Mouse (Mus musculus): ENCODE data around the gene Man1c1. TPM values are rescaled to one million over a fixed set of nuclear protein-coding genes. Genes with fewer than 3 reads are reported as not detected.

Gene Man1c1
- polyA plus RNA-seq, 1 experiment from 2014 or later, result 5.2 TPM

- H3K27me3 ChIP-seq (ENCODE audit: control insufficient read depth, insufficient read depth, low read length), result no peaks in the 10 kb centered on the region
- no peaks in the 10 kb centered on the region for H3K36me3 ChIP-seq (ENCODE audit: control insufficient read depth, insufficient read depth, low read length)
- no peak for ATAC-seq (replicated peaks; ENCODE audit: low FRiP score)
- no peak overlapping the region for H3K4me2 ChIP-seq (ENCODE audit: low read depth, low read length, severe bottlenecking)
- DNase-seq (ENCODE audit: low spot score), result no peak
- H3K4me1 ChIP-seq (replicated peaks; ENCODE audit: control insufficient read depth, insufficient read depth, low read length), result no peaks in the 10 kb centered on the region
- no peak overlapping the region for H3K4me3 ChIP-seq (ENCODE audit: low read depth, low read length)
- no peak overlapping the region for H3K27ac ChIP-seq (ENCODE audit: low read depth, low read length)
- no peaks in the 10 kb centered on the region for H3K9me3 ChIP-seq (ENCODE audit: control insufficient read depth, low read length)
- no peak overlapping the region for H3K9ac ChIP-seq (ENCODE audit: low read length)
- 91% methylated on average over 21 of the region's 21 CpGs for WGBS
Observed at GRCm38 (mm10) chr4:134645042-134645948, 58.8 kb downstream of the Man1c1 start.

DNA sequence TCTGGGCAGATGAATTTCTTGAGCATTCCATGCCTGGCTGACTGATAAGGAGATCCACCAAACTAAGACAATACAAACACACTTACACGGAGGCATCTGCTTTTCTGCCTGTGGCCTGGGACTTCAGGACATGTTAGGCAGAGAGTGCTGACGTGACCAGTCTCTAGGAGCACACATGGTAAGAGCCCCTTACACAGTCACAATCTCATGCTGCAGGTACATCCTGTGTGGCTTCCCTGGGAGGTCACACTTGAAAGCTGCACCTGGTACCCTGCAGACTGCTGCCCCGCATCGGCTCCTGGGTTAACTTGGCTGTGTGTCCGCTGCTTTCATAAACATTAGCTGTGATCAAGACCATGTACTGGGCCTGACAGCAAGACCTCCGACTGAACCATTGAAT is 59.7 kb downstream of the Man1c1 start:
- Histone ChIP-seq H3K4me2 (ENCODE audit: low read depth, low read length, severe bottlenecking) (no peak overlapping the region), H3K27me3 (ENCODE audit: control insufficient read depth, insufficient read depth, low read length) (no peaks in the 10 kb centered on the region), H3K9me3 (ENCODE audit: control insufficient read depth, low read length) (no peaks in the 10 kb centered on the region), H3K9ac (ENCODE audit: low read length) (no peak overlapping the region), H3K4me1 (replicated peaks; ENCODE audit: control insufficient read depth, insufficient read depth, low read length) (no peaks in the 10 kb centered on the region), H3K4me3 (ENCODE audit: low read depth, low read length) (no peak overlapping the region), H3K27ac (ENCODE audit: low read depth, low read length) (no peak overlapping the region), H3K36me3 (ENCODE audit: control insufficient read depth, insufficient read depth, low read length) (no peaks in the 10 kb centered on the region)
- ATAC-seq (replicated peaks; ENCODE audit: low FRiP score), result no peak
- DNase-seq (ENCODE audit: low spot score), result no peak
- WGBS, result 90% methylated on average over 6 of the region's 6 CpGs

- no peak overlapping the region for H3K4me3 ChIP-seq (ENCODE audit: low read depth, low read length)
- H3K4me1 ChIP-seq (replicated peaks; ENCODE audit: control insufficient read depth, insufficient read depth, low read length), result no peaks in the 10 kb centered on the region
- H3K36me3 ChIP-seq (ENCODE audit: control insufficient read depth, insufficient read depth, low read length), result no peaks in the 10 kb centered on the region
- H3K27ac ChIP-seq (ENCODE audit: low read depth, low read length), result no peak overlapping the region
- H3K27me3 ChIP-seq (ENCODE audit: control insufficient read depth, insufficient read depth, low read length), result no peaks in the 10 kb centered on the region
- no peaks in the 10 kb centered on the region for H3K9me3 ChIP-seq (ENCODE audit: control insufficient read depth, low read length)
- DNase-seq (ENCODE audit: low spot score) (no peak), ATAC-seq (replicated peaks; ENCODE audit: low FRiP score) (0 out of 2 replicates have a peak, but pooled peaks have one; percentile 27)
- WGBS, result 88% methylated on average over 30 of the region's 30 CpGs
- H3K4me2 ChIP-seq (ENCODE audit: low read depth, low read length, severe bottlenecking), result no peak overlapping the region
- H3K9ac ChIP-seq (ENCODE audit: low read length), result no peak overlapping the region
Observed at GRCm38 (mm10) chr4:134641711-134642516, 62.2 kb downstream of the Man1c1 start.

DNA sequence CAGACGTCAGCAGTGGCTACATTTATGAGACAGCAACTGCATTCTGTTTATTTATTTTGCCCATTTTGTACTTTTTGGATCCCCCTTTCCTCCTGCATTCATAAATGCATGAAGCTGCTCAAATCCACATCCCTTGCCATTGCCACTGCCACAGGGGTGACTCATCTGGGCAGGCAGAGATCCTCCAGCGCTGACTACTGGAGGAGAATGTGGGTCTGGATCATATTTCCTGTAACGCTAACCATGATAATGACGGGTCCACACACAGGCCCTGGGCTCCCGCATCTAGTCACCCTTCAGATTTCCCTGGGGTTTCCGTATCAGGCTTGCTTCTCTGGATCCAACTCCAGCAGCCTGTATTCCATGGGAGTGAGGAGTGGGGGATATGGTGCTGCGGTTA is 64.8 kb downstream of the Man1c1 start:
- Histone ChIP-seq H3K9ac (ENCODE audit: low read length) (no peak overlapping the region), H3K4me1 (replicated peaks; ENCODE audit: control insufficient read depth, insufficient read depth, low read length) (no peaks in the 10 kb centered on the region), H3K9me3 (ENCODE audit: control insufficient read depth, low read length) (no peaks in the 10 kb centered on the region), H3K27me3 (ENCODE audit: control insufficient read depth, insufficient read depth, low read length) (no peaks in the 10 kb centered on the region), H3K36me3 (ENCODE audit: control insufficient read depth, insufficient read depth, low read length) (no peaks in the 10 kb centered on the region), H3K4me2 (ENCODE audit: low read depth, low read length, severe bottlenecking) (no peak overlapping the region), H3K4me3 (ENCODE audit: low read depth, low read length) (no peak overlapping the region), H3K27ac (ENCODE audit: low read depth, low read length) (no peak overlapping the region)
- WGBS, result 89% methylated on average over 7 of the region's 7 CpGs
- ATAC-seq (replicated peaks; ENCODE audit: low FRiP score), result no peak
- no peak for DNase-seq (ENCODE audit: low spot score)

DNA sequence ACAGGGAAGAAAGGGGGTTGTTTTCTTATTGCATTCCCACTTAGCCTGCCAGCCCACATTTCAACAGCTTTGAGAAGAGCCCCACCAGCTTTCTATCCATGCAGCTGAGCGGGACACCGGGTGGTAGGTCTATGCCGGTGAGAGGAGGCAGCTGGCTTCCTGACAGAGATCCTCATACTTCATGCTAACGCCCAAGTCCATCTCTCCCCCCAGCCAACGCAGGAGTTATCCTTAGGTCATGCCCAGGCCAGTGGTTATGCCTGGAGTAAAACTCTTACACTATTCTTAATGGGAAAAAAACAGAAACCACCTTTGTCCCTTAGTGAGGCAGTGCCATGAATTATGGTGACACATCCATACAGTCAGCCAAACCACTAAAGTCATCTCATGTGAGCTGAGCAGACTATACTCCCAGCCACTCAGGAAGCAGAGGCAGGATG is 66.0 kb downstream of the Man1c1 start:
- H3K9ac ChIP-seq (ENCODE audit: low read length), result no peak overlapping the region
- no peaks in the 10 kb centered on the region for H3K36me3 ChIP-seq (ENCODE audit: control insufficient read depth, insufficient read depth, low read length)
- WGBS, result 84% methylated on average over 5 of the region's 5 CpGs
- H3K4me3 ChIP-seq (ENCODE audit: low read depth, low read length), result no peak overlapping the region
- H3K4me1 ChIP-seq (replicated peaks; ENCODE audit: control insufficient read depth, insufficient read depth, low read length), result no peaks in the 10 kb centered on the region
- no peaks in the 10 kb centered on the region for H3K9me3 ChIP-seq (ENCODE audit: control insufficient read depth, low read length)
- no peak overlapping the region for H3K4me2 ChIP-seq (ENCODE audit: low read depth, low read length, severe bottlenecking)
- DNase-seq (ENCODE audit: low spot score), result no peak
- ATAC-seq (replicated peaks; ENCODE audit: low FRiP score), result no peak
- H3K27me3 ChIP-seq (ENCODE audit: control insufficient read depth, insufficient read depth, low read length), result no peaks in the 10 kb centered on the region
- no peak overlapping the region for H3K27ac ChIP-seq (ENCODE audit: low read depth, low read length)

GRCm38 (mm10) chr4:134636406-134636805 is 67.7 kb downstream of the Man1c1 start:
- H3K9ac ChIP-seq (ENCODE audit: low read length), result no peak overlapping the region
- DNase-seq (ENCODE audit: low spot score) (no peak), ATAC-seq (replicated peaks; ENCODE audit: low FRiP score) (no peak)
- no peaks in the 10 kb centered on the region for H3K9me3 ChIP-seq (ENCODE audit: control insufficient read depth, low read length)
- 68% methylated on average over 8 of the region's 8 CpGs for WGBS
- H3K36me3 ChIP-seq (ENCODE audit: control insufficient read depth, insufficient read depth, low read length), result no peaks in the 10 kb centered on the region
- peaks cover 11% of the 10 kb centered on the region for H3K4me1 ChIP-seq (replicated peaks; ENCODE audit: control insufficient read depth, insufficient read depth, low read length)
- no peaks in the 10 kb centered on the region for H3K27me3 ChIP-seq (ENCODE audit: control insufficient read depth, insufficient read depth, low read length)
- H3K27ac ChIP-seq (ENCODE audit: low read depth, low read length), result no peak overlapping the region
- H3K4me2 ChIP-seq (ENCODE audit: low read depth, low read length, severe bottlenecking), result no peak overlapping the region
- H3K4me3 ChIP-seq (ENCODE audit: low read depth, low read length), result no peak overlapping the region

- H3K4me1 ChIP-seq (replicated peaks; ENCODE audit: control insufficient read depth, insufficient read depth, low read length), result peaks cover 12% of the 10 kb centered on the region
- H3K4me3 ChIP-seq (ENCODE audit: low read depth, low read length), result no peak overlapping the region
- 63% methylated on average over 13 of the region's 13 CpGs for WGBS
- no peak for DNase-seq (ENCODE audit: low spot score)
- no peak overlapping the region for H3K4me2 ChIP-seq (ENCODE audit: low read depth, low read length, severe bottlenecking)
- H3K9me3 ChIP-seq (ENCODE audit: control insufficient read depth, low read length), result no peaks in the 10 kb centered on the region
- H3K27ac ChIP-seq (ENCODE audit: low read depth, low read length), result no peak overlapping the region
- ATAC-seq (replicated peaks; ENCODE audit: low FRiP score), result no peak
- H3K36me3 ChIP-seq (ENCODE audit: control insufficient read depth, insufficient read depth, low read length), result no peaks in the 10 kb centered on the region
- no peak overlapping the region for H3K9ac ChIP-seq (ENCODE audit: low read length)
- no peaks in the 10 kb centered on the region for H3K27me3 ChIP-seq (ENCODE audit: control insufficient read depth, insufficient read depth, low read length)
Observed at GRCm38 (mm10) chr4:134634001-134634400, 70.1 kb downstream of the Man1c1 start.

GRCm38 (mm10) chr4:134632131-134632711 is 71.9 kb downstream of the Man1c1 start:
- H3K4me2 ChIP-seq (ENCODE audit: low read depth, low read length, severe bottlenecking), result no peak overlapping the region
- H3K27me3 ChIP-seq (ENCODE audit: control insufficient read depth, insufficient read depth, low read length), result no peaks in the 10 kb centered on the region
- H3K9me3 ChIP-seq (ENCODE audit: control insufficient read depth, low read length), result no peaks in the 10 kb centered on the region
- no peaks in the 10 kb centered on the region for H3K36me3 ChIP-seq (ENCODE audit: control insufficient read depth, insufficient read depth, low read length)
- 35% methylated on average over 13 of the region's 13 CpGs for WGBS
- H3K4me1 ChIP-seq (replicated peaks; ENCODE audit: control insufficient read depth, insufficient read depth, low read length), result peaks cover 12% of the 10 kb centered on the region
- no peak; the same call in 1 of the 2 replicates for ATAC-seq (replicated peaks; ENCODE audit: low FRiP score)
- no peak overlapping the region for H3K4me3 ChIP-seq (ENCODE audit: low read depth, low read length)
- H3K27ac ChIP-seq (ENCODE audit: low read depth, low read length), result peak overlapping the region; percentile 90
- DNase-seq (ENCODE audit: low spot score), result peak; percentile 64
- H3K9ac ChIP-seq (ENCODE audit: low read length), result peak overlapping the region; percentile 33; the same call in 1 of the 2 replicates
